18 mouse cellular contexts compared by ENCODE assay signal in the genomic region with DNA sequence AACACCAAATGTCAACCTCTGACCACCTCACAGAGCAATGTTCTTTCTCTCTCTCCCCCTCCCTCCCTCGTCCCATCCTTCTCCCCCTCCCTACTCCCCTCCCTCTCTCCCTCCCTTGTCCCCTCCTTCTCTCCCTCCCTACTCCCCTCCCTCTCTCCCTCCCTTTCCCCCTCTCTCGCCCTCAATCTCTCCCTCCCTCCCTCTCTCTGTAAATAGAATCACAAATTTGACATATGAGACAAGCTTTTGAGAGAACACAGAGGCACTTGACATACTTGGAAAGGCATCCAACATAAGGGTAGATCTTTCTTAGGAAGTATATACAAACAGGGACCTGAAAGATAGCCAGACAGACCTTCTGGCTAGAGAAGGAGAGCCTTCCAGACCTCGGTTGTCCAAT.
DNase-seq lines count a peak whose midpoint lies in the region; ATAC-seq and TF ChIP-seq lines count a peak whose summit lies in the region.
"Had no signal": no experiment of that assay in that cellular context is flagged by ENCODE, and none has a peak within 500 bp of the region (broad histone marks: within the 10 kb centered on the region; RNA-seq: fewer than 3 reads in every experiment).

No protein-coding gene starts in this region.

- H3K9ac ChIP-seq in hindbrain, embryonic 16.5 days (ENCODE audit: low read depth, low read length) = no peak overlapping the region
- H3K9ac ChIP-seq in heart, postnatal 0 days (replicated peaks; ENCODE audit: low read depth, low read length) = no peak overlapping the region
- H3K9ac ChIP-seq: embryonic facial prominence, embryonic 15.5 days; hindbrain, embryonic 13.5 days; liver, embryonic 12.5 days had no signal

- no peaks in the 10 kb centered on the region for H3K9me3 ChIP-seq in heart, embryonic 10.5 days
- H3K9me3 ChIP-seq in hindbrain, embryonic 10.5 days = no peaks in the 10 kb centered on the region
- H3K9me3 ChIP-seq in hindbrain, embryonic 16.5 days (ENCODE audit: control insufficient read depth, low read length) = no peaks in the 10 kb centered on the region
- H3K9me3 ChIP-seq in heart, postnatal 0 days (replicated peaks; ENCODE audit: control insufficient read depth, low read length) = no peaks in the 10 kb centered on the region
- H3K9me3 ChIP-seq: embryonic facial prominence, embryonic 15.5 days; hindbrain, embryonic 13.5 days; limb, embryonic 10.5 days; liver, embryonic 12.5 days; megakaryocyte, embryonic 14.5 days had no signal

- ATAC-seq in hindbrain, embryonic 16.5 days = no peak
- ATAC-seq in heart, postnatal 0 days (ENCODE audit: insufficient read depth, low read depth) = peak; percentile 87
- ATAC-seq: liver, embryonic 12.5 days had no signal

- TF ChIP-seq POLR2A in brain, embryonic 14.5 days (IDR thresholded peaks at IDR 0.05; ENCODE audit: borderline replicate concordance, extremely low read depth, insufficient read depth, insufficient read length, poor library complexity, severe bottlenecking) = no peak

- peaks cover 7% of the 10 kb centered on the region; the same call in 1 of the 2 replicates for H3K36me3 ChIP-seq in heart, embryonic 10.5 days
- H3K36me3 ChIP-seq in hindbrain, embryonic 10.5 days = peaks cover 19% of the 10 kb centered on the region
- no peaks in the 10 kb centered on the region; the same call in 1 of the 2 replicates for H3K36me3 ChIP-seq in hindbrain, embryonic 16.5 days (ENCODE audit: control insufficient read depth, insufficient read depth, low read length)
- H3K36me3 ChIP-seq in heart, postnatal 0 days (replicated peaks; ENCODE audit: control insufficient read depth, insufficient read depth, low read length) = peaks cover 4% of the 10 kb centered on the region; the same call in 1 of the 2 replicates
- H3K36me3 ChIP-seq: embryonic facial prominence, embryonic 15.5 days; liver, embryonic 12.5 days had no signal

- H3K4me1 ChIP-seq in heart, embryonic 10.5 days = peaks cover 44% of the 10 kb centered on the region
- peaks cover 45% of the 10 kb centered on the region for H3K4me1 ChIP-seq in hindbrain, embryonic 10.5 days (replicated peaks)
- H3K4me1 ChIP-seq in hindbrain, embryonic 16.5 days (ENCODE audit: control insufficient read depth, insufficient read depth, low read depth, low read length) = peaks cover 20% of the 10 kb centered on the region
- peaks cover 22% of the 10 kb centered on the region for H3K4me1 ChIP-seq in heart, postnatal 0 days (ENCODE audit: control insufficient read depth, insufficient read depth)
- H3K4me1 ChIP-seq: megakaryocyte, embryonic 14.5 days had no signal

- TF ChIP-seq EP300 in heart, postnatal 0 days (IDR thresholded peaks at IDR 0.05; ENCODE audit: low read depth) = no peak

- no peak overlapping the region for H3K4me3 ChIP-seq in heart, embryonic 10.5 days
- H3K4me3 ChIP-seq in hindbrain, embryonic 10.5 days = no peak overlapping the region
- no peak overlapping the region for H3K4me3 ChIP-seq in hindbrain, embryonic 16.5 days (ENCODE audit: low read length)
- no peak overlapping the region for H3K4me3 ChIP-seq in heart, postnatal 0 days (ENCODE audit: low read depth, low read length)
- H3K4me3 ChIP-seq: embryonic facial prominence, embryonic 15.5 days; hindbrain, embryonic 13.5 days; limb, embryonic 10.5 days; liver, embryonic 12.5 days; megakaryocyte, embryonic 14.5 days had no signal

- TF ChIP-seq CTCF in brain, embryonic 14.5 days (IDR thresholded peaks at IDR 0.05; ENCODE audit: borderline replicate concordance, extremely low read depth, insufficient read depth, insufficient read length) = no peak
- no peak for TF ChIP-seq CTCF in heart, postnatal 0 days (IDR thresholded peaks at IDR 0.05; ENCODE audit: low read depth)

- no peaks in the 10 kb centered on the region for H3K27me3 ChIP-seq in heart, embryonic 10.5 days (ENCODE audit: insufficient read depth, poor library complexity, severe bottlenecking)
- no peaks in the 10 kb centered on the region for H3K27me3 ChIP-seq in hindbrain, embryonic 10.5 days (ENCODE audit: insufficient read depth, poor library complexity, severe bottlenecking)
- no peaks in the 10 kb centered on the region for H3K27me3 ChIP-seq in hindbrain, embryonic 16.5 days (replicated peaks; ENCODE audit: control insufficient read depth, insufficient read depth, low read length)
- no peaks in the 10 kb centered on the region for H3K27me3 ChIP-seq in heart, postnatal 0 days (ENCODE audit: control insufficient read depth, insufficient read depth, low read length)
- H3K27me3 ChIP-seq: embryonic facial prominence, embryonic 15.5 days; hindbrain, embryonic 13.5 days had no signal

- DNase-seq in heart, embryonic 10.5 days (ENCODE audit: low spot score) = peak; percentile 68
- no peak for DNase-seq in heart, adult 8-10 months (ENCODE audit: low spot score)
- DNase-seq in hindbrain, embryonic 10.5 days (ENCODE audit: low spot score) = no peak
- DNase-seq in brain, embryonic 14.5 days (ENCODE audit: low read depth) = peak; percentile 67
- DNase-seq in heart, postnatal 0 days (ENCODE audit: low spot score) = peak; percentile 90
- no peak for DNase-seq in right cerebral cortex, postnatal 36 days (ENCODE audit: low spot score in 2 of 2)
- DNase-seq: B cell, adult 2 months; cerebellum, adult 2 months; cerebellum, postnatal 36 days; lung, adult 2 months; right cerebral cortex, adult 18-20 months; thymus, adult 18-20 months had no signal

- H3K27ac ChIP-seq in heart, embryonic 10.5 days = no peak overlapping the region
- 0 out of 2 replicates have a peak overlapping the region, but pooled peaks have one; percentile 66 for H3K27ac ChIP-seq in hindbrain, embryonic 10.5 days
- H3K27ac ChIP-seq in hindbrain, embryonic 16.5 days (ENCODE audit: low read depth, low read length) = no peak overlapping the region
- peak overlapping the region; percentile 88 for H3K27ac ChIP-seq in heart, postnatal 0 days (ENCODE audit: low read depth)
- H3K27ac ChIP-seq: embryonic facial prominence, embryonic 15.5 days; hindbrain, embryonic 13.5 days; limb, embryonic 10.5 days; liver, embryonic 12.5 days had no signal

- no peak overlapping the region for H3K4me2 ChIP-seq in hindbrain, embryonic 16.5 days (ENCODE audit: low read length)
- no peak overlapping the region for H3K4me2 ChIP-seq in heart, postnatal 0 days (ENCODE audit: low read depth, low read length)
- H3K4me2 ChIP-seq: embryonic facial prominence, embryonic 15.5 days; hindbrain, embryonic 13.5 days; liver, embryonic 12.5 days had no signal

- 10% methylated on average over 3 of the region's 3 CpGs for WGBS in heart, embryonic 10.5 days
- 55% methylated on average over 3 of the region's 3 CpGs for WGBS in hindbrain, embryonic 10.5 days
- WGBS in hindbrain, embryonic 16.5 days = 39% methylated on average over 3 of the region's 3 CpGs
- 20% methylated on average over 2 of the region's 3 CpGs for WGBS in heart, postnatal 0 days

Comparison
In these comparisons a context has a peak if more than half of its experiments do, and no peak if none do; other contexts are left out.
1. DNase-seq: peak in heart, embryonic 10.5 days (single experiment), brain, embryonic 14.5 days (single experiment) and heart, postnatal 0 days (single experiment); none in heart, adult 8-10 months (single experiment), hindbrain, embryonic 10.5 days (single experiment) and right cerebral cortex, postnatal 36 days (0 of 2).
2. H3K27ac ChIP-seq: peak in hindbrain, embryonic 10.5 days (single experiment) and heart, postnatal 0 days (single experiment); none in heart, embryonic 10.5 days (single experiment) and hindbrain, embryonic 16.5 days (single experiment).